Mouse (Mus musculus): ENCODE measurements around the gene Olfr1258. TPM values are rescaled to one million over a fixed set of nuclear protein-coding genes. Genes with fewer than 3 reads are reported as not detected.
"Not testable (repeated sequence)": the region's sequence is repeated elsewhere in the genome, so short reads cannot be mapped to it uniquely, and the experiment has no call there.

The Olfr1258 gene
- not detected in 2 replicates for polyA plus RNA-seq (2015; fragmentation: Nextera tagmentation; extraction: Ambion mirVana)

GRCm38 (mm10) chr2:89927009-89927408, at the start of gene Olfr1258:
Olfr1258 (plus strand) TSS chr2:89927309.
- Histone ChIP-seq H3K4me1 (ENCODE audit: control insufficient read depth, insufficient read depth, low read length) (no peaks in the 10 kb centered on the region), H3K27ac (ENCODE audit: low read length) (no peak within 1 kb of the TSS), H3K4me3 (ENCODE audit: low read length) (no peak within 1 kb of the TSS), H3K9ac (ENCODE audit: low read depth, low read length) (no peak within 1 kb of the TSS), H3K9me3 (ENCODE audit: control insufficient read depth, low read length) (no peaks in the 10 kb centered on the region), H3K4me2 (ENCODE audit: low read depth, low read length) (no peak within 1 kb of the TSS), H3K27me3 (replicated peaks; ENCODE audit: control insufficient read depth, insufficient read depth, low read length) (no peaks in the 10 kb centered on the region), H3K36me3 (ENCODE audit: control insufficient read depth, insufficient read depth, low read length) (no peaks in the 10 kb centered on the region)
- ATAC-seq = no peak

- no peak for ATAC-seq
- WGBS = 89% methylated on average over 1 of the region's 1 CpGs
- H3K9ac ChIP-seq (ENCODE audit: low read depth, low read length) = no peak within 1 kb of the TSS
These were observed 49.0 kb upstream of the Olfr1258 start, which contains the start of gene Olfr1257 for GRCm38 (mm10) chr2:89878137-89878536. Olfr1257 (plus strand) TSS chr2:89878437.

GRCm38 (mm10) chr2:89912616-89913015, 14.5 kb upstream of the Olfr1258 start:
- H3K9me3 ChIP-seq (ENCODE audit: control insufficient read depth, low read length); H3K4me3 ChIP-seq (ENCODE audit: low read length); H3K27ac ChIP-seq (ENCODE audit: low read length); H3K4me1 ChIP-seq (ENCODE audit: control insufficient read depth, insufficient read depth, low read length); ATAC-seq; H3K36me3 ChIP-seq (ENCODE audit: control insufficient read depth, insufficient read depth, low read length); H3K27me3 ChIP-seq (replicated peaks; ENCODE audit: control insufficient read depth, insufficient read depth, low read length); H3K4me2 ChIP-seq (ENCODE audit: low read depth, low read length); H3K9ac ChIP-seq (ENCODE audit: low read depth, low read length): not testable (repeated sequence)
- 83% methylated on average over 9 of the region's 9 CpGs for WGBS

More at GRCm38 (mm10) chr2:89878137-89878536, 49.0 kb upstream of the Olfr1258 start, which contains the start of gene Olfr1257:
- Histone ChIP-seq H3K4me3 (ENCODE audit: low read length) (no peak within 1 kb of the TSS), H3K27me3 (replicated peaks; ENCODE audit: control insufficient read depth, insufficient read depth, low read length) (no peaks in the 10 kb centered on the region), H3K4me2 (ENCODE audit: low read depth, low read length) (no peak within 1 kb of the TSS), H3K9me3 (ENCODE audit: control insufficient read depth, low read length) (no peaks in the 10 kb centered on the region), H3K36me3 (ENCODE audit: control insufficient read depth, insufficient read depth, low read length) (no peaks in the 10 kb centered on the region), H3K4me1 (ENCODE audit: control insufficient read depth, insufficient read depth, low read length) (no peaks in the 10 kb centered on the region), H3K27ac (ENCODE audit: low read length) (no peak within 1 kb of the TSS)

GRCm38 (mm10) chr2:89948564-89948963, 21.5 kb downstream of the Olfr1258 start, which contains the start of gene Olfr1259:
Olfr1259 (minus strand) TSS chr2:89948664.
- no peak within 1 kb of the TSS for H3K27ac ChIP-seq (ENCODE audit: low read length)
- no peak within 1 kb of the TSS for H3K9ac ChIP-seq (ENCODE audit: low read depth, low read length)
- H3K4me2 ChIP-seq (ENCODE audit: low read depth, low read length) = no peak within 1 kb of the TSS
- H3K4me3 ChIP-seq (ENCODE audit: low read length) = no peak within 1 kb of the TSS
- no peaks in the 10 kb centered on the region for H3K36me3 ChIP-seq (ENCODE audit: control insufficient read depth, insufficient read depth, low read length)
- no peaks in the 10 kb centered on the region for H3K9me3 ChIP-seq (ENCODE audit: control insufficient read depth, low read length)
- ATAC-seq = no peak
- H3K4me1 ChIP-seq (ENCODE audit: control insufficient read depth, insufficient read depth, low read length) = no peaks in the 10 kb centered on the region
- 82% methylated on average over 5 of the region's 5 CpGs for WGBS
- no peaks in the 10 kb centered on the region for H3K27me3 ChIP-seq (replicated peaks; ENCODE audit: control insufficient read depth, insufficient read depth, low read length)

GRCm38 (mm10) chr2:89974184-89974583, 47.1 kb downstream of the Olfr1258 start, which contains the start of gene Olfr1260:
Olfr1260 (plus strand) TSS chr2:89974340.
- no peaks in the 10 kb centered on the region for H3K9me3 ChIP-seq (ENCODE audit: control insufficient read depth, low read length)
- no peak within 1 kb of the TSS for H3K27ac ChIP-seq (ENCODE audit: low read length)
- ATAC-seq = no peak
- no peak within 1 kb of the TSS for H3K9ac ChIP-seq (ENCODE audit: low read depth, low read length)
- WGBS = 49% methylated on average over 2 of the region's 2 CpGs
- no peak within 1 kb of the TSS for H3K4me3 ChIP-seq (ENCODE audit: low read length)
- no peak within 1 kb of the TSS for H3K4me2 ChIP-seq (ENCODE audit: low read depth, low read length)
- H3K36me3 ChIP-seq (ENCODE audit: control insufficient read depth, insufficient read depth, low read length) = no peaks in the 10 kb centered on the region
- no peaks in the 10 kb centered on the region for H3K27me3 ChIP-seq (replicated peaks; ENCODE audit: control insufficient read depth, insufficient read depth, low read length)
- H3K4me1 ChIP-seq (ENCODE audit: control insufficient read depth, insufficient read depth, low read length) = no peaks in the 10 kb centered on the region

GRCm38 (mm10) chr2:89977709-89978108, 50.6 kb downstream of the Olfr1258 start:
- ATAC-seq = no peak
- Histone ChIP-seq H3K4me3 (ENCODE audit: low read length) (no peak overlapping the region), H3K27me3 (replicated peaks; ENCODE audit: control insufficient read depth, insufficient read depth, low read length) (no peaks in the 10 kb centered on the region), H3K36me3 (ENCODE audit: control insufficient read depth, insufficient read depth, low read length) (no peaks in the 10 kb centered on the region), H3K9ac (ENCODE audit: low read depth, low read length) (no peak overlapping the region), H3K4me2 (ENCODE audit: low read depth, low read length) (no peak overlapping the region), H3K9me3 (ENCODE audit: control insufficient read depth, low read length) (no peaks in the 10 kb centered on the region), H3K27ac (ENCODE audit: low read length) (no peak overlapping the region), H3K4me1 (ENCODE audit: control insufficient read depth, insufficient read depth, low read length) (no peaks in the 10 kb centered on the region)
- WGBS = 82% methylated on average over 2 of the region's 2 CpGs

Other genes starting within 250 kb of the Olfr1258 start
- not detected in 2 replicates for gene Olfr1252, start 202.3 kb upstream of the Olfr1258 start, polyA plus RNA-seq (2015; fragmentation: Nextera tagmentation; extraction: Ambion mirVana)
- not detected in 2 replicates for gene Olfr1253, start 170.2 kb upstream of the Olfr1258 start, polyA plus RNA-seq (2015; fragmentation: Nextera tagmentation; extraction: Ambion mirVana)
- not detected in 2 replicates for gene Olfr1254, start 133.7 kb upstream of the Olfr1258 start, polyA plus RNA-seq (2015; fragmentation: Nextera tagmentation; extraction: Ambion mirVana)
- gene Olfr1255, start 115.3 kb upstream of the Olfr1258 start, polyA plus RNA-seq (2015; fragmentation: Nextera tagmentation; extraction: Ambion mirVana) = not detected in 2 replicates
- gene Olfr1256, start 85.8 kb upstream of the Olfr1258 start, polyA plus RNA-seq (2015; fragmentation: Nextera tagmentation; extraction: Ambion mirVana) = not detected in 2 replicates
- not detected in 2 replicates for gene Olfr48, start 79.1 kb upstream of the Olfr1258 start, polyA plus RNA-seq (2015; fragmentation: Nextera tagmentation; extraction: Ambion mirVana)
- gene Olfr1257, start 48.9 kb upstream of the Olfr1258 start, polyA plus RNA-seq (2015; fragmentation: Nextera tagmentation; extraction: Ambion mirVana) = not detected in 2 replicates
- not detected in 2 replicates for gene Olfr1259, start 21.4 kb downstream of the Olfr1258 start, polyA plus RNA-seq (2015; fragmentation: Nextera tagmentation; extraction: Ambion mirVana)
- not detected in 2 replicates for gene Olfr1260, start 47.0 kb downstream of the Olfr1258 start, polyA plus RNA-seq (2015; fragmentation: Nextera tagmentation; extraction: Ambion mirVana)
- not detected in 2 replicates for gene Olfr1261, start 63.9 kb downstream of the Olfr1258 start, polyA plus RNA-seq (2015; fragmentation: Nextera tagmentation; extraction: Ambion mirVana)
- not detected in 2 replicates for gene Olfr1262, start 72.8 kb downstream of the Olfr1258 start, polyA plus RNA-seq (2015; fragmentation: Nextera tagmentation; extraction: Ambion mirVana)
- not detected in 2 replicates for gene Olfr1263, start 84.8 kb downstream of the Olfr1258 start, polyA plus RNA-seq (2015; fragmentation: Nextera tagmentation; extraction: Ambion mirVana)
- gene Olfr1264, start 98.3 kb downstream of the Olfr1258 start, polyA plus RNA-seq (2015; fragmentation: Nextera tagmentation; extraction: Ambion mirVana) = not detected in 2 replicates
- gene Olfr1265, start 108.0 kb downstream of the Olfr1258 start, polyA plus RNA-seq (2015; fragmentation: Nextera tagmentation; extraction: Ambion mirVana) = not detected in 2 replicates
- not detected in 2 replicates for gene Olfr140, start 136.3 kb downstream of the Olfr1258 start, polyA plus RNA-seq (2015; fragmentation: Nextera tagmentation; extraction: Ambion mirVana)
- gene Olfr1269, start 194.1 kb downstream of the Olfr1258 start, polyA plus RNA-seq (2015; fragmentation: Nextera tagmentation; extraction: Ambion mirVana) = not detected in 2 replicates
- not detected in 2 replicates for gene Olfr32, start 215.0 kb downstream of the Olfr1258 start, polyA plus RNA-seq (2015; fragmentation: Nextera tagmentation; extraction: Ambion mirVana)
- not detected in 2 replicates for gene Olfr1270, start 225.8 kb downstream of the Olfr1258 start, polyA plus RNA-seq (2015; fragmentation: Nextera tagmentation; extraction: Ambion mirVana)

All from intestine, embryonic 16.5 days (tissue).